Mouse (Mus musculus): ENCODE results near the gene Rab12.

Gene Rab12

DNA sequence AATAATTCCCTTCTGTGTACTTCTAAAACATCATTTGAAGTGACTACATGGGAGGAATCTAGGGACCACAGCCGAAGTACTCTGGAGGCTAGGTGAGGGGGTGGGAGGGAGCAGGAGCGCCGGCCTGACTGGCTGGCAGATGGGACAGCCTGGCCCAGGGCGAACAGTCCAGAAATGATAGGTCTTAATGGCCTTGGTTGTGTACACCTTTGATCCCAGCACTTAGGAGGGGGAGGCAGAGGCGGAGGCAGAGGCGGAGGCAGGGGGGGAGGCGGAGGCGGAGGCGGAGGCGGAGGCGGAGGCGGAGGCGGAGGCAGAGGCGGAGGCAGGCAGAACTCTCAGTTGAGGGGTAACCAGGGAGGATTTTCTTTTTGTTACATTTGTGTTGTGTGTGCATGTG lies 20.9 kb downstream of the Rab12 start:
- no peak for DNase-seq (ENCODE audit: low spot score)

DNA sequence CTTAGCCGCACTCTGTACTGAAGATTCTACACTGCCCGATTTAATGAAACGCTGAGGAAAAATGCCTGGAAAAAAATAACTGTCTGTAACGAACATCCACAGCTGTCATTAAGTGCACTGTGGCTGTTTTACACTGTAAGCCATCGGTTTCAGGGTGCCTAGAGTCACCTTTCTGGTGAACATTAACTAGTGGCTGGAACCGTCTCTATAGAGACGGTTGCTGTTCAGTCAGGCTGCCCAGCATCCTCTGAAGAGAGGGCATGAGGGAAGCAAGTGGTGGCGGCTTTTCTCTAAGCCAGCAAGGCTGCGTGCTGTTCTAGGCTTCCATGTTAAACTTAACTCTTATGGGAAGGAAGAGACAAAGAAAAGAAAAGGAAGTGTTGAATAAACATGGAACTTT lies 22.9 kb downstream of the Rab12 start:
- no peak for DNase-seq (ENCODE audit: low spot score)

DNA sequence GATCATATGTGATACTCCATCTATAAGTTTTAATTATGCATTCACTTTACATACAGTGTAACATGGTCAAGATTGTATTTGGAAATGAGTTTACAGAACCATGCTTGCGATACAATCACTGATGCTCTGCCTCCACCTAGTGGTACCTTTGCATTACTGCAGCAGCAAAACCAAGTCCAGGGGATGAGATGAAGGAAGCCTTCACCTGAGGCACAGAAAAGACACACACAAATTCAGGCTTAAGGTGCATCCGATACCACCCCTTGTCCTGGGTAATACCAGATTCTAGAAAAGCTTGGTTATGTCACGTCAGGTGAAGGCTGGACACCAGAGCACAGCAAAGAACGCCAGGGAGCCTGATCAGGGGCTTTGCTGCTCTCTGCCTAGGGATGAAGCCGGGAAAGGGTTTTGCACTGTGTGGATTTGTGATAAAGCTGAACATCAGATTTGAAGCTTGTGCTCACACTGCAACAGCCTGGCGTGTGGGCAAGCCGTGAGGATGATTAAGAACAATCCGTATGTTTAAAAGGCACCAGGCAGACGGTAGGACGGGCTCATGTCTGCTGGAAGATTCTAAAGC lies 29.4 kb downstream of the Rab12 start:
- DNase-seq (ENCODE audit: low spot score), result peak; percentile 51

DNA sequence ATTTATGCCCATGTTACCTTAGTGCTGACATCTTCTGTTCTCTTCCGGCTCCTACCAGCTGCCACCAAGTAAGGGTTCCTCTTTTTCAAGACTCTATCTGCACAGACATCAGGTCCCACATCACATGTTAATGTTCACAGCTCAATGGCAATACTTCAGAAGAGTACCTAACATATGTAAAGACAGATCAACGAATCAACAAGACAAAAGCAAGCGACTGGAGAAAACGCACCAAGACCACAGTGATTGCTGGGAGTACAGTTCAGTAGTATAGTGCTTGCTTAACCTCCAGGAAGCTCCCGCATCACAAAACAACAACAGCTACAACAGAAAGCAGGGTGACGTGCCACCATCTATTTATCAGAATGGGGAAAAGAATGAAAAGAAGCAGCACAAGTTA lies 33.0 kb downstream of the Rab12 start:
- DNase-seq (ENCODE audit: low spot score), result no peak

DNA sequence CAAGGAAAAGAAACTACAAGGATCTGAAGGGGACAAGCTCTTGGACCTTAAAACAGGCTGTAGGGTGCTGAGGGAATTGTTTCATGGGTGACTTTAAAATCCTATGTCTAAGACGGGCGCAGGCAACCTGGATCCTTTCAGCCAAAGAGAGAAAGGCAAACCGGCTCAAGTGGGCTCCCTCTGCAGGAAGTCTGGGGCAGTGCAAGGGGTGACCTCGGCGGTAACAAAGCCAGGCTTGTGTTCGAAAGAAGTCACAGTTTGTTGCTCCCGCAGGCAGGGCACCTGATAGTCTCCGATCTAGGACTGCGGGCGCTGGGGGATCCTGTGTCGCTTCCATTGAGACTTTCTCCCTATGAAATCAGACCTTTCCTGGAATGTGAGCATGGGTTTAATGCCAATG lies 33.8 kb downstream of the Rab12 start:
- DNase-seq (ENCODE audit: low spot score), result peak; percentile 66

DNA sequence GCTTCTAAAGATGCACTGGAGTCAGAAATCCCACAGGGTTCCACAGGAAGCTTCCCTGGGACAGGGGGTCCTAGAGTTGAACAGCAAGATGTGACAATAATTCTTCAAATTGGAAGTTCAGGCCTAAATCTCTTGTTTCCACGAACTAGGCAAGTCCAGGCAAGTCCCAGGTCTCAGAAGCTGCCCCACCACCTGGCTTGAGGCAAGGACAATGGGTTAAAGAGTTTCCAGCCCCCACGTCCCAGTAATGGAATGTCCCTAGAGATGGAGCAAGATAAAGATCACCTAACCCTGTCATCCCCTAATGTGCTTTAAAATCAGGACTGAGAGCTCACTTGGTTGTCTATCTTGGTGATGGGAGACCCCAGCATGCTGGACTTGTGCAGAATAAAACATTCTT lies 34.6 kb downstream of the Rab12 start:
- no peak for DNase-seq (ENCODE audit: low spot score)

DNA sequence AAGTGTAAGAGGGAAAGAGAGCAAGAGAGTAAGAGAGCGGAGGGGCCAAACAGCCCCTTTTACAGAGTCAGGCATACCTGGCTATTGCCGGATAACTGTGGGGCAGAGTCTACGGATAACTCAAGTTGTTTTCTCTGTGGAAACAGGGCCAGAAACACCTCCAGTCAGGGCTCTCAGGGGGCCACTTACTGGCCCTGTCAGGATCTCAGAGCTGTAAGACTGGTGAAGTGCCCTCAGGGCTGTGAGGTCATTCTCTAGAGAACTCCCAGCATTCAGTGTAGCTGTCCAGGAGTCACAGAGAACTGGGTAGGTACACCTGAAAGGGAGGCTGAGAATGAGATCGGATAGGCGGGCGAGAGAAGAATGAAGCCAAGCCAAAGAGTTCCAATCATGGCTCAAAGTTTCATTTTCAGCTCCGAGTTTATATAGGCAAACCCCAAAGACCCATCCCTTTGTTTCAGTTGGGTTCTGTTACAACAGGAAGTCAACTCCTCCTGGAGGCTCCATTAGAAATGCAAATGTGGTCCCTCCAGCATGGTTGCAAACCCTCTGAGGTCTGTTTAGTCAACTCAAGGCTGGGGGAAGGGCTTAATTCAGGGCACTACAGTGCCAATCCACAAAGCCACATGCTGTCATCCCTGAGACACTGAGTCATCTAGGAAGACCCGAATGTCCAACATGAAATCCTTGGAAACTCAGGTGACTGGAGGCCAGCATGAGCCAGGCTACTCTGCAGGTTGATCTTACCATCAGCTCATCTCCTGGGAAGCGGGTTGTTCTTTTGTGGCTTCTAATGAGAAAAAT lies 35.7 kb downstream of the Rab12 start:
- no peak for DNase-seq (ENCODE audit: low spot score)

DNA sequence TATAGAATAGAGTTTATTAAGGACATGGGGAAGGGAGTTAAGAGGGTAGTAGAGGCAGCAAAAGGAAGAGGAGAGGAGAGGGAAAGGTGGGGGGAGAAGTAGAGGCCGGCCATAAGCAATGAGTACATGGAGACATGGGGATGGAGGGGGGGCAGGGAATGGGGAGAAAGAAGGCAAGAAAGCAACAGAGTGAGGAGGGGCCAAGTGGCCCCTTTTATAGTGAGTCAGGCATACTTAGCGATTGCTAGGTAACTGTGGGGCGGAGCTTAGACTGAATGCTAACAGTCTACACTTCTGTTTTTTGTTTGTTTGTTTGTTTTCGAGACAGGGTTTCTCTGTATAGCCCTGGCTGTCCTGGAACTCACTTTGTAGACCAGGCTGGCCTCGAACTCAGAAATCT lies 38.2 kb downstream of the Rab12 start:
- no peak for DNase-seq (ENCODE audit: low spot score)

DNA sequence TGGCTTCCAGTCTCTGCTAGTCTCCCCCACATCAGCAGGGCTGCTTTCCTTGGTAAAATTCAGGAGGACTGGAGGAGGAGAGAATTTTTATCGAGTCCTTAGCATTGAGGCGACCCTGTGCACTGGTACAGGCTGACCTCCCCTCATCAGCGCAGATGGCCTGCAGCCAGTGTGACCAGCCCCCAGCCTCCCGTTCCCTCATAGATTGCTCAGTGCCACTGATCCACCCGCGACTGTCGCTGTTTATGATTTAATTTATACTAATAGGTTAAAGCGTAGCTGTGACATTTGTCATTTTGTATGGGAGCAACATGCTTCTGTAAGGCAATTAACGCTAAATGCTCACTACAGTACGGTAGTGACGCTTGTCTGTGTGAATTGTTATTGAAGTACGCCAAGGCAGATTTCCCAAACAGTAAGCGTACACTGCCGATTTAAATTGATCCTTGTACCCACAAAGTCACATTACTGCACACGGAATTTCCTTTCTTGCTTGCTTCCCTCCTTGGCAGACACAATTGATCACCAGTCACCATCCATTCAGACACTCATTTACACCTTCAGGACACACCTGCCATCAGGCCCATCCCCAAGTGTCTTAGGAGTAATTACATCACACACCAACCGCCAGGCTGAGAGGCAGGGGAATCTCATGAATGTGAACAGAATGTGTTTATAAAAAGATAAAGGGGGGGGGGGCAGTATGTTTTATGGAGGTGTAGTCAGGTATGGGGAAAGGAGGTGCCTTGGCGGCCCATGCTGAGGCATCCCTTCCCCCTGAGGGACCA lies 38.8 kb downstream of the Rab12 start:
- no peak for DNase-seq (ENCODE audit: low spot score)

DNA sequence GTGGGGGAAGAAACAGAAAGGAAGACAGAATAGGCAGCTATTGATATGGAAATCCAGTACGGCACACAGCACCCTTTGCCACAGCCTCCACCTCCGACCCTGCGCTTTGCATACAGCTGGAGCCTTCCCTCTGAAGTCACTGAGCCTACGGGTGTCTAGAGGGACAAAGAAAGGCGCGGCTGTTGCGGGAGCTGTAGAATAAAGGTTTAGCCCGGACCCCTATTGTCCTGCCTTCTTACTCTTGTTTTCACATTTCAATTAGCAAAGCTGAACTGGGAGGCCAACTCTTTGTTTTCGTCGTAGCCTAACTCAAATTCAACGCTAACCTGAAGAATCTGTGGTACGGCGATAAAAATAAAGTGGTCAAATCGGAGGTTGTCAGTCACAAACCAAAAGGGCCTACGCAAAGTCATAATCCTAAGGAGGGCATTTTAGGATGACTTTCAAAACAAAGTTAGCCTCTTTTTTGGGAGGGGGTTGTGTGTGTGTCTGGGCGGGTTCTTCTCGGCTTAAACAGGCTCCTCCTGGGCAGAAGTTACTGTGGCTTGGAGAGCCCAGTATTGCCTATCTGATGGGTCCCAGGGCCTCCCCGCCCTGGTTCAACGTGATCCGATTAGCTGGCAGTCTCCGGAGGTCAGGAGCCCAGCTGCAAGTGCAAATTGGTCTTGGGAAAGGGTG lies 39.6 kb downstream of the Rab12 start:
- peak; percentile 11 for DNase-seq (ENCODE audit: low spot score)

DNA sequence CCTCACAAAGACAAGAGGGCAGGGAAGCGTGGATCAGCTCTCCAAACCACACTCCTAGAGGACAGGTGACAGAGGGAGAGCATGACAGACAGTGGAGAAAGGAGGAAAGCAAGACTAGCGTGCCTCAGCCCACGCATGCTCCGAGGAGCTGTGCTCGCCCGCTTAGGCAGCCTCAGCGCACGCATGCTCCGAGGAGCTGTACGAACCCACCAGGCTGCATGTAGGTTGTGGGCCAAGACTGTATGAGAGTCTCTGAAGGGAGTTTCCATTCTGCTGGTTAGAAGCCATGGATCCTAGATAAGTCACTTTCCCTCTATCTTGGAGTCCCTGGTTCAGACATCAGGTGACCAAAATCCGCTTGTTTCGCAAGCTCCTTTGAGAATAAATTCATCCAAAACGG lies 40.2 kb downstream of the Rab12 start:
- no peak for DNase-seq (ENCODE audit: low spot score)

DNA sequence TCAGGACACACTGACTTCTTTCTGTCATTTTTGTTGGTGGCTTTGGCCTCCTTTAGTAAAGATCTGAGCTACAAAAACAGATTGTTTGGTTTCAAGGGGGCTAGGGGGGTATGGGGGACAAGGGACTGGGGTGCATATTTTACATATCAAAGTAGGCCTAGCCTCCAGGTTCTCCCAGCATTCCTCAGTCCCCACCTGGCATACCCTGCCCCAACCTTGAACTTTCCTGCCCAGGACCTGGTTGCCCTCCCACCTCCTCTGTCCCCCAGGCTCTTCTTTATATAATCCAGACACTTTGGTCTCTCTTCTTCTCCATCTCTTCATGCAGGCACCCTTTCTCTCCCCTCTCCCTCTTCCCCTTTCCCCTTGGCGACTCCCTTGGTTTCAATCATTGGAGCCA lies 46.3 kb downstream of the Rab12 start:
- no peak for DNase-seq (ENCODE audit: low spot score)

DNA sequence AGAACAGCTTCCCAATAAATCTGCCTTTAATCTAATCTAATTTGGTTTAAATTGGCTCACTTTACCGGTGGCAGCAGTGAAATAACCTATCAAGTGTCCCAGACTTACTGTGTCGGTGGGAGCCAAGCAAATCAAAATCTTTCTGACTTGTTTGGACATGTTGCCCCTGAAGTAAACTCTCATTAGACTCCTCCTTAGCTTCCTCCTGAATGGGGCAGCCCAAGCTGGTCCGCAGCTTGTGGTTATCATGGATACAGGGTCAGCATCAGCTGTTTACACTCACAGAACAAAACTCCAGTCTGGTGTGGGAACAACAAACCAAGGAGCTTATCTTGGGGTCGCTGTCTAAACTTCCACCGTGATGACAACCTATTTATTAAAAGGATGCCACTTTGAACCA lies 47.8 kb downstream of the Rab12 start:
- no peak for DNase-seq (ENCODE audit: low spot score)

DNA sequence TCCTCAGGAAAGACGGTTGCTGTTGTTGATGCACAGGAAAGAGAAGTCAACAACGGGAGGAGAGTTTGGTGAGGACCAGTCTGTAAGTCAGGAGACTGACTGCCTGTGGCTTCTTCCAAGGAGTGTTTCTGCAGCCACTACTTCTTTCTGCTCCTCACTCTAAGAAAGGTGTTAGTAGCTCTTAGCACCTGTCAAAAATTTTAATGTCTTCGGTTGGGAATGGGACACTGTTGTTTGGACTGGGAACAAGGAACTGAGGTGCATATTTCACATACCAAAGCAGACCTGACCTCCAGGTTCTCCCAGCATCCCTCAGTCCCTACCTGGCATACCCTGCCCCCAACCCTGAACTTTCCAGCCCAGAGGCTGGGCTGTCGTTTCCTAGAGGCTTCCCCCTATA lies 48.3 kb downstream of the Rab12 start:
- no peak for DNase-seq (ENCODE audit: low spot score)

DNA sequence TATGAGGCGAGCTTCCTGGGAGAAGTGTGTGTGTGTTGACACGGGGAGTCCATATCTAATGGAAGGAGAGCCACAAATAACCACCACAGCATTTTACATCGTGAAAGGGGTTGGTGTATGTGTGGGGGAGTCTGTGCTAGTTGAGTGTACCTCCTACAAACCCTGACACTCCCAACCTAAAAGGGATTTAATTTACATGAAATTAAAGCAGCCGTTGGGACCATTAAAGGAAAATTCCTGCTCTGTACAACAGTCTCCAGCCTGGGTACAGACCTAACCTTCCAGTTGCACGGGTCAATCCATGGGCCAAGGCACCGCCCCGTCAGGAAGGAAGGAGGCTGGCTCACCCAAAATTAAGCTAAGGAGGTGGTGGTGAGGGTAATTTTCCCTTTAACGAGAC lies 49.5 kb downstream of the Rab12 start:
- no peak for DNase-seq (ENCODE audit: low spot score)

DNA sequence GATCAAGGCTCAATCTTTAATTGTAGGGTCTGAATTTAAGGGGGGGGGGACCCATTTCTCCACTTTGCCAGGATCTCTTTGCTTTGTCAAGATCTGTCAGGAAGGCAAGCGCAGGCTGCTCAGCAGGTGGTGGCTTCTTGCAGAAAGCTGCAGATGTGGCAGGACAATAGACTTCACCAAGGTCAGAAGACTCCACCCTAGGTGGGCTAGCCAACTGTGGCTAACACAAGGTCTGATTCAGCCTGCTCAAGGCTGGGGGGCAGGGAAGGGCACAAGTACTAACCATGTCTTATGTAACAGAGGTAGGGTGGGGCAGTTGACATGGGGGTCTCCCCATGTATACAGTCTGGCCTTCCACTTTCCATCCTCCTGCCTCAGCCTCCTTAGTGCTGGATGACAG lies 62.3 kb downstream of the Rab12 start:
- DNase-seq (ENCODE audit: low spot score), result no peak

DNA sequence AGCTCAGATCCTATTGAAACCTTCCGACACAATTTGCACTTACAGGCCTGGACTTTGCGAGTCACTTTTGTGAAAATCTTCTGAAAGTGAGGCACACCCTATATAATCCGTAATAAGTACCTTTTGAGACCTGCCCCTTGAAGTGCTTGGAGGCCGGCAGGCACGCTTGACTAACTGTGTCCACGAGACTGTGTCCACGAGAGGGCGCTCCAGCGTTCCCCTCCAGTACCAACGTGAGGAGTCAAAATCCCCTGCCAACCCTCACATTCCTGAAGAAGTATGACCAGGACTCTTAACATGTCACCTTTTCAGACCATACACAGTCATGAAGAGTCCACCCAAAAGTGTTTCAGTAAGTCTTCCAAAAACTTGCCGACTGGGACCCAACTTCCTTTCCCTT lies 68.4 kb downstream of the Rab12 start:
- DNase-seq (ENCODE audit: low spot score), result peak; percentile 75

DNA sequence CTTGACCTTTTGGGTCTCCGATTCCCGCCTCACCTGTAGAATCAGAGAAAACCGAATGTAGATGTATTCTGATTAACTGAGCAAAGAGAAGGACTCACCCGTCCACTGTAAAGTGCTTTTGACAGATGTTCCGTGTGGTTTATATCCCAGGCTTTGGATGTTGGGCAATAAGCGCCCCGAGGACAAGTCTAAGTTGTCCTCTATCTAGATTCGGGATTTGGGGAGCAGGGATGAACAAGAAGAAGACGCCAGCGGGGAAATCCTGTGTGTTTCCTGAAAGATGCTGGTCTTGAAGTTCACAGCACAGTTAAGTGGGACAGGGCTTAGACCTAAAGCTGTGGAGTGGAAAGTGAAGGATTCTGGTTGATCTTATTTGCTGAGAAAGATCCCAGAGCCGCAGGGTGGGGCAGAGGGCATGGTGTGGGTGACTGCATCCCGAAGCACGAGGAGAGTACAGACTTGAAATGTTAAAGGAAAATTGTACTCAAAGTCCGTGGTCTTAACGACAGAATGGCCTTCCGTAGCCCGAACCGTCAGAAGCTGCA lies 68.9 kb downstream of the Rab12 start:
- DNase-seq (ENCODE audit: low spot score), result no peak

DNA sequence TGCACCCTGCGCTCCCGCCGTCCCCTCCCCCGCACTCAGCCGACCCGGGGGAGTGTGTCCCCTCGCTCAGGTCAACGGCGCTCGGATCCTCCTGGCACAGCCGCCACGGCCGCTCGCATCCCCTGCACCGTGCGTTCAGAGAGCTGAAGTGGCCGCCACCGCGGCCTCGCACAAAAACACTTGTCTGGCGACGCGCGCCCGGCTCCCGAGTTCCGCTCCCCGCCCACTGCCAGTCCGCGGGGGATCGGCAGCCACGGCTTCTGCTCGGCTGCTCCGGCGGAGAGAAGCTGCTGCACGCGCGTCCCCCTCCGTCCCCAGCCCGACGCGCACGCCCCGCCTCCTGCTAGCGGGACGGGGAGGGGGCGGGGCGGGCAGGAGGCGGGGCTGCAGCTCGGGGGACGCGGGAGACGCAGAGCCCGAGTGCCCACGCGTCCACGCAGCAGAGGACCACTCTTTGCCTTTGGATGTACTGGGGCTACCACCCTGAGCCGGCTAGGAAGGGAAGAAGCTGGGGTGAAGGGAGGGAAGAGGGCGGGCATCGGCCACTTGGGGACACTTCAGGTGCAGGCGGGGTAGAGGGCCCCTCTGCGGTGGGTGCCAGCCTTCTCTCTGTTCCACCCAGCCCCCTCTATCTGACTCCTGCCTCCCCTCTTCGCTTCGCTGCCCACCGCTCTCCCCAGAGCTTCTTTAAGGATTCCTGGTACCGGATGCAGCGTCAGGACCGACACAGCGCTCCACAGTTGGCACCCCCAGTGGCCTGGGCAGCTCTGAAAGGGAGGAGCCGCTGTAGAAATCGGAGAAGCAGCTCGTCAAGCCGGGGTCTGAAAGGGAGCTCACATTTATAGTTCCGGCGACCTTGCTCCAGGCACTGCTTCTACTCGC lies 69.8 kb downstream of the Rab12 start, which contains the start of gene Mtcl1:
TSS of gene Mtcl1 (minus strand) at position 291 of the 882 bp plus-strand sequence.
- peak; percentile 30 for DNase-seq (ENCODE audit: low spot score)

DNA sequence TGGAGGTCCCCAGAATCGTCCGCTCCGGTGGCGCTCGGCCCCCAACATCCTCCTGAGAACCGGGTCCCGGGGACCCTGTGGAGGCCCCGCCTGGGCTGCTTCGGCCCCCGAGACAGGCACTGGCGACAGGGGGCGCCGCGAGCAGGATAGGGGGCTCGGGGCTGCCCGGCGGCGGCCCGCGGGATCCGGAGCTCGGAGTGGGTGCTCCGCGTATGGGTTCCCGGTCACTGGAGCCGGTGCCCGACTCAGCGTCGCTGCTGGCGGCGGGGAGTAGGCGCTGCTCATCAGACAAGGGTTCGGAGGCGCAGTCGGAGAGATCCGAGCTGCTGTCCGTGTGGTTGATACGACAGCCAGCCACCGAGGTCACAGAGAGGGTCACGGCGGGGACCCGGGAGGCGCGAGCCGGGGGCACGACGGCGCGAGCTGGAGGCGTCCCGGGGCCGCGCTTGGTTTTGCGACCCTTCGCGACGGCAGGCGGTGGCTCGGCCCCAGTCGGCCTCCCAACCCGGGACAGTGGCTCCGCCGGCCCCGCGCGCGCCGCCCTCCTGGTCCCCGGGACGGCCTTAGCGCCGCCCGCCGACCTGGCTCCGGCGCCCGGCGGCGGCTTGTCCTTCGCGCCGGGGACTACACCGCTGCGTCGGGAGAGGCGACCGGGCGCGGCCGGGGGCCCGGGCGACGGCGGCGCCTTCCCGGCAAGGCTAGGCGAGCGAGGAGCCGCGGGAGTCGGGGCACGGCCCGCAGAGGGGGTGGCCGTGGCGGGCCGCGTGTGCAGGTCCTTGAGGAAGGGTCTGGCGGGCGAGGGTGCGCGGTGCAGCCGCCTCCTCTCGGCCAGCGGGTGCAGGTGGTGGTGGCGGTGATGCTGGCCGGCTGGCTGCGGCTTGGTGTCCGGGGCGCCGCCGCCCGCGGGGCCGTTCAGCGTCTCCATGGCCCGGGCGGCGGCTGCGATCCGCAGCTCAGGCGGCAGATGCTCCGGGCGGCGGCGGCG lies 70.8 kb downstream of the Rab12 start:
- peak; percentile 17 for DNase-seq (ENCODE audit: low spot score)
